Mouse (Mus musculus) bone marrow, adult 2 months (tissue): ENCODE results near the gene 4930432K21Rik.

Source experiments
- CTCF ChIP-seq: fragments of 200-500 bp; IDR thresholded peaks from 2 replicates; pipeline ENCODE4 v1.5.1; 2011; ENCODE audit warnings: low read length, control low read depth; ENCODE audit not compliant: control insufficient read depth, insufficient read depth
- POLR2A ChIP-seq: fragments of 200-500 bp; IDR thresholded peaks from 2 replicates; pipeline ENCODE4 v1.6.1; 2011; ENCODE audit warnings: low read depth, mild to moderate bottlenecking, control low read depth, low read length, borderline replicate concordance; ENCODE audit not compliant: control insufficient read depth

GRCm38 (mm10) chr8:84157620-84158019 lies 9.8 kb downstream of the 4930432K21Rik start:
- no peak for TF ChIP-seq CTCF
- TF ChIP-seq POLR2A = no peak
